Mouse (Mus musculus): ENCODE measurements around the gene Gm11020. TPM values are rescaled to one million over a fixed set of nuclear protein-coding genes. Genes with fewer than 3 reads are reported as not detected.

The Gm11020 gene
- polyA plus RNA-seq, 1 experiment from 2014 or later: not detected

- no peak overlapping the region for H3K4me3 ChIP-seq
- H3K27me3 ChIP-seq: no peaks in the 10 kb centered on the region
- WGBS: 84% methylated on average over 5 of the region's 5 CpGs
- no peak overlapping the region for H3K4me2 ChIP-seq (replicated peaks)
- H3K36me3 ChIP-seq: no peaks in the 10 kb centered on the region
- no peaks in the 10 kb centered on the region for H3K4me1 ChIP-seq
- no peak overlapping the region for H3K27ac ChIP-seq (replicated peaks)
- ATAC-seq (ENCODE audit: low FRiP score, low read depth): no peak
- no peak overlapping the region for H3K9ac ChIP-seq (replicated peaks)
- H3K9me3 ChIP-seq: no peaks in the 10 kb centered on the region
Measured at GRCm38 (mm10) chr8:104333786-104334185, 12.4 kb downstream of the Gm11020 start.

DNA sequence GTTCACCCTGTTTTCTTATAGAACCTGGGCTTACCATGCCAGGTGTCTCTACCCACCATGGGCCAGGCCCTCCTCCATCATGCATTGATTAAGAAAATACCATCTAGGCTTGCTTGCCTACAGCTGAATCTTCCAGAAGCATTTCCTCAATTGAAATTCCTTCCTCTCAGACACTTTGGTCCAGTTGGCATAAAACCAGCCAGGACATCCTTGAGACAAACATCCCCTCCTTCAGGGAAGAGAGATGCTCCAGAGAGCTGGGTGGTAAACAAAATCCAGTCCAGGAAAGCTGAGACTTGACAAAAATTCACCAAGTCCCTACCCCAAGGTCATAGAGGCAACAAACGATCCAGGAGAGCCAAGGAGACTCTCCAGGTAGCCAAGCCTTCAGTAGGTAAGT lies 12.8 kb downstream of the Gm11020 start:
- H3K27me3 ChIP-seq: no peaks in the 10 kb centered on the region; the same call in 1 of the 2 replicates
- H3K9ac ChIP-seq (replicated peaks): no peak overlapping the region
- H3K9me3 ChIP-seq: no peaks in the 10 kb centered on the region
- H3K4me2 ChIP-seq (replicated peaks): no peak overlapping the region
- 70% methylated on average over 1 of the region's 1 CpGs for WGBS
- ATAC-seq (ENCODE audit: low FRiP score, low read depth): no peak
- H3K4me1 ChIP-seq: peaks cover 2% of the 10 kb centered on the region
- no peak overlapping the region for H3K4me3 ChIP-seq
- H3K36me3 ChIP-seq: no peaks in the 10 kb centered on the region
- no peak overlapping the region for H3K27ac ChIP-seq (replicated peaks)

GRCm38 (mm10) chr8:104336806-104337205 lies 15.4 kb downstream of the Gm11020 start:
- Histone ChIP-seq H3K9ac (replicated peaks) (no peak overlapping the region), H3K27ac (replicated peaks) (no peak overlapping the region), H3K27me3 (no peaks in the 10 kb centered on the region; the same call in 1 of the 2 replicates), H3K9me3 (no peaks in the 10 kb centered on the region), H3K4me1 (peaks cover 24% of the 10 kb centered on the region), H3K4me3 (no peak overlapping the region), H3K36me3 (no peaks in the 10 kb centered on the region), H3K4me2 (replicated peaks) (no peak overlapping the region)
- WGBS: 81% methylated on average over 1 of the region's 1 CpGs
- no peak for ATAC-seq (ENCODE audit: low FRiP score, low read depth)

DNA sequence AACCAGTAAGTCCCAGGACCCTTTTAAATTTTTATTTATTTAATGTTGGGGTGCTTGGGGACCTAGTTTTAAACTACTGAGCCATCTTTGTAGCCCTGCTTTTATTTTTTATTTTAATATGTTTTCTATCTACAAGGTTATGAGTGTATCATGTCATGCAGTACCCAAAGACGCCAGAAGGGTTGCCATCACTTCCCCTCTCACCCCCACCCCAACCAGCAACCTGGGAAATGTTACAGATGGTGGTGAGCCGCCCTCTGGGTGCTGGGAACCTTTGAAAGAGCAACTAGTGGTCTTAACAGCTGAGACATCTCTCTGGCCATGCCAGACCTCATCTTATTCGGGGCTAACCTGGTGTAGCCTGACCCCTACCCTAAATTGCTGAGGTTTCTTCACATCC lies 16.5 kb downstream of the Gm11020 start:
- Histone ChIP-seq H3K4me1 (peaks cover 24% of the 10 kb centered on the region), H3K36me3 (no peaks in the 10 kb centered on the region), H3K27ac (replicated peaks) (no peak overlapping the region), H3K27me3 (no peaks in the 10 kb centered on the region; the same call in 1 of the 2 replicates), H3K4me2 (replicated peaks) (no peak overlapping the region), H3K4me3 (no peak overlapping the region), H3K9ac (replicated peaks) (no peak overlapping the region), H3K9me3 (no peaks in the 10 kb centered on the region)
- ATAC-seq (ENCODE audit: low FRiP score, low read depth): no peak
- 52% methylated on average over 3 of the region's 3 CpGs for WGBS

- no peaks in the 10 kb centered on the region for H3K36me3 ChIP-seq
- peak within 1 kb of the TSS; percentile 58 for H3K4me3 ChIP-seq
- H3K4me2 ChIP-seq (replicated peaks): peak within 1 kb of the TSS; percentile 81
- no peaks in the 10 kb centered on the region; the same call in 1 of the 2 replicates for H3K27me3 ChIP-seq
- peak within 1 kb of the TSS; percentile 69 for H3K9ac ChIP-seq (replicated peaks)
- no peak within 1 kb of the TSS for H3K27ac ChIP-seq (replicated peaks)
- H3K4me1 ChIP-seq: peaks cover 24% of the 10 kb centered on the region
- 14% methylated on average over 16 of the region's 18 CpGs for WGBS
- ATAC-seq (ENCODE audit: low FRiP score, low read depth): no peak
- H3K9me3 ChIP-seq: no peaks in the 10 kb centered on the region
Measured at GRCm38 (mm10) chr8:104339229-104339982, 18.0 kb downstream of the Gm11020 start, which contains the start of gene Cmtm3. Gene Cmtm3, plus strand, starts transcription at chr8:104339410.

GRCm38 (mm10) chr8:104339983-104340232 lies 18.5 kb downstream of the Gm11020 start:
- no peak overlapping the region for H3K27ac ChIP-seq (replicated peaks)
- peak overlapping the region; percentile 58 for H3K4me3 ChIP-seq
- ATAC-seq (ENCODE audit: low FRiP score, low read depth): no peak; the same call in 1 of the 2 replicates

GRCm38 (mm10) chr8:104340233-104341105 lies 19.1 kb downstream of the Gm11020 start:
- Histone ChIP-seq H3K9ac (replicated peaks) (peak overlapping the region; percentile 69), H3K27ac (replicated peaks) (peak overlapping the region; percentile 40), H3K4me1 (peaks cover 24% of the 10 kb centered on the region), H3K9me3 (no peaks in the 10 kb centered on the region), H3K4me2 (replicated peaks) (peak overlapping the region; percentile 81), H3K36me3 (no peaks in the 10 kb centered on the region), H3K27me3 (no peaks in the 10 kb centered on the region; the same call in 1 of the 2 replicates), H3K4me3 (peak overlapping the region; percentile 58)
- peak; percentile 83 for ATAC-seq (ENCODE audit: low FRiP score, low read depth)
- 0% methylated on average over 47 of the region's 54 CpGs for WGBS

More at GRCm38 (mm10) chr8:104339983-104340232, 18.5 kb downstream of the Gm11020 start:
- Histone ChIP-seq H3K4me2 (replicated peaks) (peak overlapping the region; percentile 81), H3K4me1 (peaks cover 24% of the 10 kb centered on the region), H3K9me3 (no peaks in the 10 kb centered on the region), H3K9ac (replicated peaks) (peak overlapping the region; percentile 69), H3K36me3 (no peaks in the 10 kb centered on the region), H3K27me3 (no peaks in the 10 kb centered on the region; the same call in 1 of the 2 replicates)
- under 1% methylated on average over 6 of the region's 6 CpGs for WGBS

- H3K9ac ChIP-seq (replicated peaks): peak overlapping the region; percentile 69
- peak overlapping the region; percentile 58 for H3K4me3 ChIP-seq
- ATAC-seq (ENCODE audit: low FRiP score, low read depth): peak; percentile 67
- no peaks in the 10 kb centered on the region for H3K36me3 ChIP-seq
- no peaks in the 10 kb centered on the region; the same call in 1 of the 2 replicates for H3K27me3 ChIP-seq
- H3K9me3 ChIP-seq: no peaks in the 10 kb centered on the region
- WGBS: 2% methylated on average over 24 of the region's 24 CpGs
- peak overlapping the region; percentile 81 for H3K4me2 ChIP-seq (replicated peaks)
- H3K27ac ChIP-seq (replicated peaks): peak overlapping the region; percentile 40
- H3K4me1 ChIP-seq: peaks cover 24% of the 10 kb centered on the region
Measured at GRCm38 (mm10) chr8:104341106-104341561, 19.8 kb downstream of the Gm11020 start.

DNA sequence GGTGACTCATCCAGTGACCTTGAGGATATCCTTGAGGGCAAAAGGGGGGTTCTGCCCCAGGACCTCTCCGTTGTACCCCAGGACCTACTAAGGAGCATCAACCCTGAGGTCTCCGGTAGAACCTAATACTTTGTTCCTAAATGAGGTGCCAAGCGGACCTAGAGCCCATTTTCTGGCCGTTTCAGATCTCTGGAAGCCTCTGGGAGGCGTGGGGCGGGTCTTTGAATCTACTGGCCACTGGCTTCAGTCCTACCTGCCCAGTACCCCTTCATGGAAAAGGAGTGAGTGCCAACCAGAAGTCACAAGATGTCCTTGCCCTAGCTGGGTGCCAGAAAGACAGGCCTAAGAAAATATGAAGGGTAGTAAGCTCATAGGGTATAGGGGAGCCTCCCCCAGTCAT lies 20.3 kb downstream of the Gm11020 start:
- H3K9me3 ChIP-seq: no peaks in the 10 kb centered on the region
- H3K4me2 ChIP-seq (replicated peaks): peak overlapping the region; percentile 81
- ATAC-seq (ENCODE audit: low FRiP score, low read depth): no peak
- WGBS: 43% methylated on average over 6 of the region's 6 CpGs
- H3K9ac ChIP-seq (replicated peaks): no peak overlapping the region
- H3K4me1 ChIP-seq: peaks cover 24% of the 10 kb centered on the region
- H3K27me3 ChIP-seq: no peaks in the 10 kb centered on the region; the same call in 1 of the 2 replicates
- peak overlapping the region; percentile 58 for H3K4me3 ChIP-seq
- H3K27ac ChIP-seq (replicated peaks): no peak overlapping the region
- no peaks in the 10 kb centered on the region for H3K36me3 ChIP-seq

- ATAC-seq (ENCODE audit: low FRiP score, low read depth): no peak
- Histone ChIP-seq H3K9ac (replicated peaks) (no peak overlapping the region), H3K27me3 (no peaks in the 10 kb centered on the region; the same call in 1 of the 2 replicates), H3K36me3 (no peaks in the 10 kb centered on the region), H3K4me3 (no peak overlapping the region), H3K4me2 (replicated peaks) (no peak overlapping the region), H3K9me3 (no peaks in the 10 kb centered on the region), H3K27ac (replicated peaks) (no peak overlapping the region), H3K4me1 (peaks cover 24% of the 10 kb centered on the region)
- WGBS: 88% methylated on average over 5 of the region's 5 CpGs
Measured at GRCm38 (mm10) chr8:104342426-104342825, 21.1 kb downstream of the Gm11020 start.

- no peak overlapping the region for H3K4me3 ChIP-seq
- H3K4me2 ChIP-seq (replicated peaks): no peak overlapping the region
- ATAC-seq (ENCODE audit: low FRiP score, low read depth): peak; percentile 25; the same call in 1 of the 2 replicates
- no peak overlapping the region for H3K9ac ChIP-seq (replicated peaks)
- 20% methylated on average over 7 of the region's 7 CpGs for WGBS
- no peaks in the 10 kb centered on the region for H3K36me3 ChIP-seq
- H3K4me1 ChIP-seq: peaks cover 24% of the 10 kb centered on the region
- no peaks in the 10 kb centered on the region for H3K9me3 ChIP-seq
- H3K27ac ChIP-seq (replicated peaks): no peak overlapping the region
- H3K27me3 ChIP-seq: no peaks in the 10 kb centered on the region; the same call in 1 of the 2 replicates
Measured at GRCm38 (mm10) chr8:104343957-104344356, 22.6 kb downstream of the Gm11020 start.

- Histone ChIP-seq H3K36me3 (no peaks in the 10 kb centered on the region), H3K27ac (replicated peaks) (no peak overlapping the region), H3K4me3 (no peak overlapping the region), H3K9me3 (no peaks in the 10 kb centered on the region), H3K4me1 (peaks cover 18% of the 10 kb centered on the region), H3K27me3 (no peaks in the 10 kb centered on the region), H3K9ac (replicated peaks) (no peak overlapping the region), H3K4me2 (replicated peaks) (no peak overlapping the region)
- 91% methylated on average over 5 of the region's 5 CpGs for WGBS
- ATAC-seq (ENCODE audit: low FRiP score, low read depth): no peak
Measured at GRCm38 (mm10) chr8:104344622-104345021, 23.3 kb downstream of the Gm11020 start.
